Mouse (Mus musculus): ENCODE measurements at regions not wholly inside any gene's neighbourhood (a gene's known extent, or its start where the extent isn't known, plus 50 kb on each side); places are given as distances from the start of the nearest gene placed in this dataset.

GRCm38 (mm10) chr6:52478624-52479023 lies 161.6 kb downstream of the Hibadh start:
- DNase-seq (ENCODE audit: low read depth, low spot score) = no peak

GRCm38 (mm10) chr6:52479200-52479599 lies 161.0 kb downstream of the Hibadh start:
- no peak for DNase-seq (ENCODE audit: low read depth, low spot score)

GRCm38 (mm10) chr6:52481975-52482374 lies 158.2 kb downstream of the Hibadh start:
- DNase-seq (ENCODE audit: low read depth, low spot score) = no peak

GRCm38 (mm10) chr6:52486146-52486545 lies 154.0 kb downstream of the Hibadh start:
- DNase-seq (ENCODE audit: low read depth, low spot score) = no peak

GRCm38 (mm10) chr6:52486655-52487054 lies 153.5 kb downstream of the Hibadh start:
- no peak for DNase-seq (ENCODE audit: low read depth, low spot score)

GRCm38 (mm10) chr6:52487861-52488260 lies 152.3 kb downstream of the Hibadh start:
- DNase-seq (ENCODE audit: low read depth, low spot score) = no peak

- DNase-seq (ENCODE audit: low read depth, low spot score) = peak; percentile 5
These were observed 149.9 kb downstream of the Hibadh start for GRCm38 (mm10) chr6:52490264-52490775.

GRCm38 (mm10) chr6:52495301-52495700 lies 144.9 kb downstream of the Hibadh start:
- no peak for DNase-seq (ENCODE audit: low read depth, low spot score)

GRCm38 (mm10) chr6:52495855-52496254 lies 144.3 kb downstream of the Hibadh start:
- no peak for DNase-seq (ENCODE audit: low read depth, low spot score)
